Mouse (Mus musculus): ENCODE measurements around the gene Nudt6.
A peak's percentile ranks its signal among the peaks of the same experiment; 100 is the strongest.

Gene Nudt6

GRCm38 (mm10) chr3:37420072-37420471, at the start of gene Nudt6:
Nudt6 (minus strand) TSS chr3:37420211.
- DNase-seq = peak; percentile 99

DNA sequence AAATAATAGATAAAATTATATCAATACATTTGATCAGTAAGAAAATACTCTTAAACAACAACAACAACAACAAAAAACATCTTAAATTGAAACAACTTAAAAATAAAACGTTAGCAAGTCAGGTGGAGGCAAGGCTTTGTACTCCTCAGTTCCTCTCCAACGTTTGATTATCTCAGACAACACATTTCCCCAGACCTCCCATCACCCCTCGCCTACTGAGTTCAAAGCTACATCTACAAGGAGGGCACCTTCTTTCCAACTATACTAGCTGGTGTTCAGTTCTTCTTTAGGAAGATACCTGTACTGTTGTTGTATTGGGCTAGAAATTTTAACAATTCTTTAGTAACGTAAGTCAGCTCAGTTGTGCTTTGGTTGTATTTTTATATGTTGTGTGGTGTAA, 49.3 kb upstream of the Nudt6 start:
- no peak for DNase-seq

- no peak for DNase-seq
Observed at GRCm38 (mm10) chr3:37468170-37468569, 48.2 kb upstream of the Nudt6 start.

DNA sequence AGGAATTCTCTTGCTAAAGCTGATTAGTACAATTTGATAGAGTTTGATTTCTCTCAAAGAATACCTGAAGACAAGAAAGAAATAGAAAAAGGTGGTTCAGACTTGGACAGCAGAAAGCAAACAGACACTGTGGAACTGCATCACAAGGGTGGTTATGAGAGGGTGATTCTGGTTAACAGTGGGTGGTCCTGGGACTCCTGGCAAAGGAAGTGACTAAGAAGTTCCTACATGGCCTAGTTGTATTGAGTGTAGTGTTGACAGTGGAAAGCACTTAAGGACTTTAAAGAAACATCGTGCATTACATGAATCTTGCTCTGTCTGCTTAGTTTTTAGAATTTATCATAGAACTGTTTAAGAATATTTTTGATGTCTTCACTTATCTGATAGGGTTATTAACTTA, 36.0 kb upstream of the Nudt6 start:
- no peak for DNase-seq

DNA sequence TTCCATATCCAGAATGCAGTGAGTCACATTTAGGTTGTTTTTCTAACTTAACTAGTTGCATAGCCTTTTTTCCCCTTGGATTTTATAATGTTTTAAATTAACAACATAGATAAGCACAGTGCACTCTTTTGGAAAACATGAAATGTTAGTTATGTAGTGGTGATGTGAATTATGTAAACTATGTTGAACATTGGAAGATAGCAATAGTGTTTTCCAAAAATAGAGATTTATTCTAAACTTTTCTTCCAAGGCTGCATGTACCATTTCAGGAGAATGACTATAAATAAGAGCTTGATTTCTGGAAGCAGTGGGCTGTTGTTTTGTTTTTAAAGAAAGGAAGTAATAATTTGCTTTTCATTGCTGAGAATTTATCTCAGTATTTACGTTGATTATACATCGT, 23.4 kb upstream of the Nudt6 start:
- no peak for DNase-seq

DNA sequence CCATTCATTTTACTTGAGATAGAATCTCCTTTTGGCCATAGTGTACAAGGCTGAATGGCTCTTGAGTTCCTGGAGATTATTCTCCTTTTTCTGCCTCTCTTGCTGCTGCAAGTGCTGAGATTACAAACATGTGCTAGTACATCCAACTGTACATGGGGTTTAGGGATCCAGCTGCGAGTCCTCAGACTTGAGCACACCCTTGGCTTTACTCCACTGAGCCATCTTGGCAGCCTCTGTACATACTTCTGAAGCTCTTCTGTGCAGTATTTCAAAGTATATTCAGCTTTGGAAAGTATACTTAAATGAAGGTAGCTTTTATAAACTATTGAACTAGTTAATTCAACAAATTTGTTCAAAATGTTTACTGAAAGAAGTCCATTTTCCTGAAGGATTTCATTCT, 19.8 kb upstream of the Nudt6 start:
- no peak for DNase-seq

DNA sequence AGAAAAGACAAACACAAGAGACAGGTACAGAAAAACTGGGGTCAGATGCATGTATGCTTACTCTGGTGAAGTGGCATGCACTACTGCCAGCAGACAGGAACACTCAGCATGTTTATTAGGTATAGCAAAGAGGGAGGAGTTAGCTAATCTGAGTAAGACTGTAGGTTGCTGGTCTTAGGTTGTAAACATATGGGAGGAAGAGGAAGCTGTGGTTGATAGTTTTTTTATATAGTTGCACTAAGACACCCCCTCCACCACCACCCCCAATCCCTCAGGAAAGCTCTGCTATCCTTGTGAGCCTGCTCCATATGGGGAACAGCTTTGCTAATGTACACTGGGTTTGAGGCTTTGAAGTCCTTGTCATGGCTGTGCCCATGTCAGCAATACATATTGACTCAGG, 10.3 kb upstream of the Nudt6 start:
- DNase-seq = peak; percentile 64

GRCm38 (mm10) chr3:37426069-37426468, 6.1 kb upstream of the Nudt6 start:
- no peak for DNase-seq

DNA sequence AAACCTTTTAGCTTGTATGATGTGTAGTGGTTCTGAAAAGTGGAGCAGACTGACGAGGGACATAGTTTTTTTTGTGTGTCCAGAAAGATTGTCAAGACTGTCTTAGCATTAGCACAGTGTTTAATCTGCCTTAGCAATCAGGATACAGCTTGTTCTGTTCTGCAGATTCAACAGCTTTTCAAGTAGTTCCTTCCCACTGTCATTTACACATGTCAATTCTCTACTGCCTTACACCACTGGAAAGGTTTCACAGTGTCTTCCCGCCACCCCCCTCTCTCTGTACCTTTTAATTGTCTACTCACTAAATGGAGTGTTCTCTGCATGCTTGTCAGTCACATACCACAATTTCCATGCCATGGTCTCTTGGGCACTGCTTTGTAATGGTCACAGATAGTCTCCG, 1.2 kb upstream of the Nudt6 start:
- DNase-seq = peak; percentile 16

DNA sequence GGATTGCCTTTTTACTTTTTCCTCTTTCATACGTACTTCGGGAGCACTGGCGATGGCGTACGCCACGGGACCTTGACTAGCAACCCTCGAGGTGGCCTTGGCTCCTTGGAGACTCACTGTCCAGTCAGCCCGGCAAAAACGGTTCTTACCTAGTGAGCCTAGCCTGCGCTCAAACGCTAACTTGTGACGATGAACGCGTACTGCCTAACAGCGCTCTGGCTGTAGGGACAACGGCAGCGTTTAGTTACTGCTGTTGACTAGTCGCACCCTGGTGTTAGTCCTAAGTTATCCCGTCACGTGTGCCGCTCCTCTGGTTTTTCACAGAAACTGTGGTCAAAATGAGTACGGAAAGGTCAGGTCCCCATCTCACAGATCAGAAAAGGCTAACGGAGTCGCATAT, 630 bp upstream of the Nudt6 start:
- DNase-seq = no peak

- DNase-seq = peak; percentile 100
Observed at GRCm38 (mm10) chr3:37419458-37419991, 486 bp downstream of the Nudt6 start, which contains the start of gene Spata5. Spata5 (plus strand) TSS chr3:37419896.

DNA sequence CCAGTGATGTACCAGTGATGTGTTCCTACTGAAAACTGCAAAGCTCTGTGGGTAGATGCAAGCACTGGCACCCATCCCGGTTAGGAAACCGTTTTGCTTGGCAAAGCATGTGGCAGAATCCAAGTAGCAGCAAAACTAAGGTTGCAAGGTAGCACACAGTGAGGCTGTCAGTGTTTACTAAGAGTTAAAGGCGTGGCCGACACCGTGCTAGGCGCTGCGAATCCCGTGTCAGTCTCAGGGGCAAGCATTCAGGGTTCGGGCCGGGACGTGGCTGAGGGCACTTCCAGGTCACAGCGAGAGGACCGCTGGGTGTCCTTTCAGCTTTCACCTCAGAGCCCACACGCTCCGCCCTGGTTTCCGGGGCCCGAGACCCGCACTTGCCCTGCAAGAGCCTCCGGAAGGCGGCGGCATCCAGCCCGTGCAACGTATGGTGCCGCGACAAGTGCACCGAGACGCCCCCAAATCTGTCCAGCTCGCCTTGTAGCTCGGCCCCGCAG, 1.0 kb downstream of the Nudt6 start:
- DNase-seq = no peak

DNA sequence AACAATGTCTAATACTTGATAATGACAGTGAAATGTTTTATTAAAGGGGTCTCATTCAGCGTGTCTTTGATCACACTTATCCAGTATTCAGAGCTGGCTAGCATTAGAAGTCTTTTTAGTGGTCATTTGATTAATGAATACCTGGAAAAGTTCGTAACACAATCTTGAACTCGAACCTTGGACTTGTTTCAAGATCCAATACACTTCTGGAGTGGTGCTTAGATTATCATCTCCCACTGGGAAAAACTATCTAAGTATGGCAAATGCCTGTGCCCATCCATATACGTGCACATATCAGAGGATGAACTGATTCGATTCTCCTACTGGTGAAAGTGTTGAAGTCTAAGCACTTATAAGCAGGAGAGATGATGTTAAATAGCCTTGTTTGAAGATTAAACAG, 1.7 kb downstream of the Nudt6 start:
- DNase-seq = no peak

DNA sequence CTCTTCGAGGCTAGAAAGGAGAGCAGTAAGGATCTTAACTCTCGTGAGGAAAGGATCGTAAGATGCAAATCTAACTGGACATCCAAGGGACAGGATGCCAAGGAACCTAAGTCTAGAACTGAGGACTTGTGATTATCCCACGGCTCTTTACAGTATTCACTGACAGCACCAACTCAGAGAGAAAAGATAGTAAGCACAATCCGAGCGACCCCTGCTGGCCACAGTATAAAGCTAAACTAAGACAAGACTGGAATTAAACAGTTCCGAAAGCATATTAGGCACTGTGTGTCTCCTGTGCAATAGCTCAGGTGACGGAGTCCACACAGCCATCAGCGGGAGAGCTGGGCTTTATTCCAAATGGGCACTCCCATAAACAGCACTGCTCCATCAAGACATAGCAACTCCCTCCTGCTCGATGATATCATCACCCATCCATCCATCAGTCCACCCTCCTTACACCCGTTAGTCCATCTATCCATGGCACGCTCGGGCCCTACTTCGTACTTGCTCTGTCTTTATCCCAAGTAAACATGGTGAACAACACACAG, 5.5 kb downstream of the Nudt6 start:
- peak; percentile 94 for DNase-seq

DNA sequence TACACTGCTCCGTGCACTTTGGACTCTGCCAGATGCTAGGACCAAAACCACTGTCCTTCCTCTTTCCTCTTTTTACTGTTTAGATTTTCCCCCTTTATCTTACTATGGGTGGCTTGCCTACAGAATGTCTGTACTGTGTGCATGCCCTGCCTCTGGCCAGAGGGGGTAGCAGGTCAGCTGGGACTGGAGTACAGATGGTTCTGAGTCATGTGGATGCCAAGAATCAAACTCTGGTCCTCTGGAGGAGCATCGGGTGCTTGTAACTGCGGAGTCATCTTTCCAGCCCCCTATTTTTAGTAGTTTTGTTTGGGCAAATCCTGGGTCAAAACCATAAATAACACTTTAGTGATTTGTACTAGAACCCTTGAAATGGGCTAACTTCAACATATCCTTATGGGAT, 6.6 kb downstream of the Nudt6 start:
- no peak for DNase-seq

GRCm38 (mm10) chr3:37407598-37407997, 12.4 kb downstream of the Nudt6 start:
- no peak for DNase-seq

DNA sequence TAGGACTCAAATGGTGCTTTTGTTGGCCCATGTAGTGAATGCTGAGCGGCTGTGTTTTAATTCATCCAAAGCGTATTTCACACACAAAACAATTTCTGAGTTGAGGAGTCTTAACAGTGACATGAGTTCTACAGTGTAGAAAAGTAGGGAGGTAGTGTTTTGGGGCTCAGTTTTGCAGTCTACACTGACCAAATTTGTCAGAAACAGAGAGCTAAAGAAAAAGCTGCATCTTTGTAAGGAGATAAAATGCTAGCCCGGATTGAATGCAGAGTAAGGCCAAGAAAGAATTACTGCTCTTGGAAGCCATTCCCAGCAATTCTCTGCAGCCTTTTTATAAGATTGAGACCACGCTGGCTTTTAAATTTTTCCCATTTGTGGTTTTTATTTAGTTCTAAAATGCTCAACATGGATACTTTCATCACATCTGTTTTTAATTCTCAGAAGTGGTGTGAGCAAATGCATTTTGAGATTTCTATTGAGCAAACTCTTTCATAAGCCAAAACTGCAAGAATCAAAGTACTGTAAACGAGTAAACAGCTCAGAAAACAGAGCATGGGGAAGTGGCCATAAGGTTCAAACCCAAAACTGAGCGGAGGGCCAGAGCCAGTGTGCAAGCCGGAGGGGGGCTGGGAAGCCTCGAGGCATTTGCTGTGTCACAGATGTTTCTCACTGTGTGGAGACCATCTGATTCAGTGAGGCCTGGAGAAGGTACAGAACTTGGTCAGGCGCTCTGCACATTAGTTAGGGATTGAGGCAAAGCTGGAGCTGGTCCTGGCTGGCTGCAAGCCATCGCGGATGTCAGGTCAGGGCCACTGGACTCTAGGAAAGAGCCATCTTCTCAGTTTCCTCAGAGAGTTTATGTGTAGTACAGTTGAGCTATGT, 18.0 kb downstream of the Nudt6 start:
- DNase-seq = peak; percentile 97

- peak; percentile 99 for DNase-seq
Observed at GRCm38 (mm10) chr3:37398661-37399395, 21.2 kb downstream of the Nudt6 start.

GRCm38 (mm10) chr3:37397646-37398045, 22.4 kb downstream of the Nudt6 start:
- peak; percentile 90 for DNase-seq

- peak; percentile 39 for DNase-seq
Observed at GRCm38 (mm10) chr3:37396930-37397608, 22.9 kb downstream of the Nudt6 start.

- DNase-seq = peak; percentile 86
Observed at GRCm38 (mm10) chr3:37387310-37387709, 32.7 kb downstream of the Nudt6 start.

GRCm38 (mm10) chr3:37383096-37383765, 36.8 kb downstream of the Nudt6 start:
- DNase-seq = peak; percentile 93

Data from heart, adult 11 months (tissue).